Comparison of ENCODE assay signal across 24 mouse cellular contexts in the genomic region with DNA sequence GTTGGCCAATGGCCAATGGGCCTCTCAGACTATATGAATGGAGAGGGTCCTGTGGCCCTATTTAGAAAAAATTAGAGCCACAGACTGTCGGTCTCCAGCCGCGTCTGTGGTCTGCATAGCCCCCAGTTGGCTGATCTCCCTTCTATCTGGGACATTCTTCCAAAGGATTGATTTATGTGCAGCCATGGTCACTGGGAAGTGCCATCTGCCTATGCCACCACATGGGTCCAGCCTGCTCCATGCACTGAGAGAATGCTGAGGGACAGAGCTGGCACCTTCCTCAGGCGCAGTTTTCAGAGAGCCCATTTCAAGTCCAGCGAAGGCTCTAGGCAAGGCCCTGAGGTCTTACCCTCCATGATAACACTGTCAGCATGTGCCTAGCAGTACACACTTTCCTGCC. TPM values are rescaled to one million over a fixed set of nuclear protein-coding genes. Genes with fewer than 3 reads are reported as not detected.
DNase-seq lines count a peak whose midpoint lies in the region.
"Had no signal": no experiment of that assay in that cellular context is flagged by ENCODE, and none has a peak within 500 bp of the region (broad histone marks: within the 10 kb centered on the region; RNA-seq: fewer than 3 reads in every experiment).

No protein-coding gene starts in this region.

- intact Hi-C loops in left cerebral cortex, postnatal 4 days (cut with DNase I), result loop anchor here (5.0 kb wide), 1 partner anchor 193 kb away; no protein-coding TSS in a partner anchor

- no peak overlapping the region for H3K27ac ChIP-seq in limb, embryonic 10.5 days
- H3K27ac ChIP-seq: gastrocnemius, adult 2 months; hindbrain, embryonic 13.5 days; kidney, postnatal 0 days; limb, embryonic 13.5 days; lung, embryonic 15.5 days; midbrain, embryonic 12.5 days; stomach, embryonic 15.5 days had no signal

- H3K4me1 ChIP-seq in limb, embryonic 10.5 days, result 0 out of 2 replicates have a peak, but pooled peaks cover 1% of the 10 kb centered on the region
- H3K4me1 ChIP-seq: limb, embryonic 13.5 days; midbrain, embryonic 12.5 days; stomach, embryonic 15.5 days had no signal

- no peaks in the 10 kb centered on the region for H3K9me3 ChIP-seq in limb, embryonic 10.5 days (replicated peaks)
- H3K9me3 ChIP-seq: hindbrain, embryonic 13.5 days; limb, embryonic 13.5 days; lung, embryonic 15.5 days; midbrain, embryonic 12.5 days; stomach, embryonic 15.5 days had no signal

- H3K4me3 ChIP-seq in limb, embryonic 10.5 days, result no peak overlapping the region
- H3K4me3 ChIP-seq: gastrocnemius, adult 2 months; hindbrain, embryonic 13.5 days; limb, embryonic 13.5 days; lung, embryonic 15.5 days; midbrain, embryonic 12.5 days; stomach, embryonic 15.5 days had no signal

- no peaks in the 10 kb centered on the region for H3K36me3 ChIP-seq in limb, embryonic 10.5 days
- H3K36me3 ChIP-seq: limb, embryonic 13.5 days; lung, embryonic 15.5 days; midbrain, embryonic 12.5 days; stomach, embryonic 15.5 days had no signal

- 93% methylated on average over 5 of the region's 5 CpGs for WGBS in limb, embryonic 10.5 days

- no peaks in the 10 kb centered on the region for H3K27me3 ChIP-seq in limb, embryonic 10.5 days (ENCODE audit: low read depth, poor library complexity, severe bottlenecking)
- H3K27me3 ChIP-seq: lung, embryonic 15.5 days; stomach, embryonic 15.5 days had no signal

- peak; percentile 53 for DNase-seq in left cerebral cortex, postnatal 4 days
- DNase-seq in left cerebral cortex, adult 11 months (ENCODE audit: low spot score), result no peak
- peak; percentile 83 for DNase-seq in cerebellum, adult 11-12 months
- DNase-seq in cerebellum, adult 8-10 months, result peak; percentile 70
- DNase-seq in cerebellum, postnatal 36 days, result peak; percentile 70 to 72
- DNase-seq in limb, embryonic 10.5 days (ENCODE audit: low spot score), result no peak
- DNase-seq in thymus, postnatal 14 days, result no peak
- DNase-seq: adrenal gland, postnatal 25 days; B cell, adult 2 months; gastrocnemius, adult 2 months; gastrocnemius, postnatal 36 days; heart, adult 18-20 months; heart, postnatal 36 days; kidney, adult 2 months; kidney, postnatal 4 days; retina, postnatal 1 day; right cerebral cortex, postnatal 25 days had no signal

RNA-seq across cellular contexts. Expression of a gene that starts 38.7 kb away (rescaled TPM):
- 100 to 1,000 TPM; 202 to 213 TPM for total RNA-seq in left cerebral cortex, postnatal 4 days (2021)
- 55.5 and 65.5 TPM in 2 replicates for polyA plus RNA-seq in limb, embryonic 10.5 days (2016; fragmentation: Nextera tagmentation; extraction: Ambion mirVana)

RNA-seq across cellular contexts. Expression of a gene that starts 44.3 kb away (rescaled TPM):
- 1 to 10 TPM; 3.9 to 4.0 TPM for total RNA-seq in left cerebral cortex, postnatal 4 days (2021)
- polyA plus RNA-seq in limb, embryonic 10.5 days (2016; fragmentation: Nextera tagmentation; extraction: Ambion mirVana), result 0.55 and 1.3 TPM in 2 replicates
- total RNA-seq: megakaryocyte, adult 5-6 weeks had no signal

Comparison
In these comparisons a context has a peak if more than half of its experiments do, and no peak if none do; other contexts are left out.
1. DNase-seq: peak in left cerebral cortex, postnatal 4 days (single experiment), cerebellum, adult 11-12 months (single experiment), cerebellum, adult 8-10 months (single experiment) and cerebellum, postnatal 36 days (2 of 2); none in left cerebral cortex, adult 11 months (single experiment), limb, embryonic 10.5 days (single experiment) and thymus, postnatal 14 days (single experiment).